Mouse (Mus musculus): ENCODE data around the gene Zbtb24.

- no peak for TF ChIP-seq CTCF (IDR thresholded peaks at IDR 0.05)
- TF ChIP-seq EP300 (IDR thresholded peaks at IDR 0.05) = no peak
Measured at GRCm38 (mm10) chr10:41485778-41486177, 35.6 kb downstream of the Zbtb24 start.
